Mouse (Mus musculus) intestine, embryonic 16.5 days (tissue): ENCODE measurements at regions not wholly inside any gene's neighbourhood (a gene's known extent, or its start where the extent isn't known, plus 50 kb on each side); places are given as distances from the start of the nearest gene placed in this dataset.

Source experiments
- ATAC-seq: fragments of 200-750 bp; cut with Nextera tagmentation; 2 replicates; pipeline ENCODE4 v1.8.0; 2017; ENCODE audit warnings: moderate TSS enrichment, moderate library complexity
- H3K27ac ChIP-seq: fragments of 300-500 bp; sonication (generic); 2 replicates; pipeline ENCODE4 v1.5.1; 2014; ENCODE audit warnings: mild to moderate bottlenecking, low read length
- H3K27me3 ChIP-seq: fragments of 300-500 bp; sonication (generic); replicated peaks from 2 replicates; pipeline ENCODE4 v1.6.1; 2014; ENCODE audit warnings: low read length, control low read depth, mixed read lengths; ENCODE audit not compliant: control insufficient read depth, insufficient read depth
- H3K36me3 ChIP-seq: fragments of 300-500 bp; sonication (generic); 2 replicates; pipeline ENCODE4 v1.6.1; 2014; ENCODE audit warnings: low read length, control low read depth; ENCODE audit not compliant: control insufficient read depth, insufficient read depth
- H3K4me1 ChIP-seq: fragments of 300-500 bp; sonication (generic); 2 replicates; pipeline ENCODE4 v1.6.1; 2014; ENCODE audit warnings: low read length, control low read depth, mixed read lengths; ENCODE audit not compliant: control insufficient read depth, insufficient read depth
- H3K4me2 ChIP-seq: fragments of 300-500 bp; sonication (generic); 2 replicates; pipeline ENCODE4 v1.6.1; 2014; ENCODE audit warnings: low read depth, low read length, control low read depth
- H3K4me3 ChIP-seq: fragments of 300-500 bp; sonication (generic); 2 replicates; pipeline ENCODE4 v1.5.1; 2014; ENCODE audit warnings: mild to moderate bottlenecking, low read length
- H3K9ac ChIP-seq: fragments of 300-500 bp; sonication (generic); 2 replicates; pipeline ENCODE4 v1.6.1; 2014; ENCODE audit warnings: low read depth, low read length
- H3K9me3 ChIP-seq: fragments of 300-500 bp; sonication (generic); 2 replicates; pipeline ENCODE4 v1.6.1; 2016; ENCODE audit warnings: low read length, control low read depth; ENCODE audit not compliant: control insufficient read depth
- WGBS: fragments of 180-500 bp; shearing (Covaris S2); extraction: QIAGEN DNeasy Blood & Tissue Kit; methylation state at CpG from one replicate; pipeline ENCODE4 v1.1.7; 2014; 5-methylcytosine and 5-hydroxymethylcytosine counted together

DNA sequence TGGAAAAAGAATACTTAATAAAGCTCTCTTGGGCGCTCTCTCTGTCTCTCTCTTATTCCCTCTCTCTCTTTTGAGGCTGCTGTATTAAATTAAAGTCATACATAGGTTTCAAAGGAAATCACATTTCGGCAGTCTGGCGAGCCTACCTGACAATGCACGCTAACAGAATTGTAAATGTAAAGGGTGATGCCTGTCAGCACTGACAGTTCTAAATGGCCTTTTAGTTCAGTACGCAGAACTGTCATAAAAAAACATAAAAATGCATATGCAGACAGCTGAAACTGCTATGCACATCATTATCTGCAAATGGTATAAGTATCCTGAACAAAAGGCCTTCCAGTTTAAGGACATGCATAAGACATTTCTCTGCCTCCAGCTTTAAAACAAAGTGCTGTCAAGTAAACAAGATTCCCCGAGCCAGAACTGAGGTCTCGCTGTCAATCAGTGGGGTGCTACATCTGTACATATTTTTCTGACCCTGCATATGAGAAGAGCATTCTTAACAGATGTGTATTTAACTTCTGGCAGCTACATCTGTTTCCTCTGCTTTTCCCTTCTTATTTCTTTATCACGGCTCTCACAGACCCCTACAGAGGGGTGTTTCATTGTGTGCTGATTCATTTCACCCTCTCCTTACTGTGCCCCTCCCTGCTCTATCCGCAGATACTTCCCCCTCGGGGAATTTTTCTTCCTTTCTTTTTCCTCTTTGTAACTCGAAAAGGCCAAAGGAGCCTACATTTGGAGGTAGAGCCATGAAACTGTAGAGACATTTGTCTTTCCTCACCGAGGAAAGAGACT, 574.5 kb downstream of the Ebf1 start:
- 55% methylated on average over 12 of the region's 12 CpGs for WGBS
- ATAC-seq = no peak
- H3K4me3 ChIP-seq = no peak overlapping the region
- H3K9me3 ChIP-seq = no peaks in the 10 kb centered on the region
- H3K27ac ChIP-seq = no peak overlapping the region
- no peak overlapping the region for H3K9ac ChIP-seq
- no peaks in the 10 kb centered on the region for H3K27me3 ChIP-seq
- no peak overlapping the region for H3K4me2 ChIP-seq
- no peaks in the 10 kb centered on the region for H3K36me3 ChIP-seq
- no peaks in the 10 kb centered on the region for H3K4me1 ChIP-seq

DNA sequence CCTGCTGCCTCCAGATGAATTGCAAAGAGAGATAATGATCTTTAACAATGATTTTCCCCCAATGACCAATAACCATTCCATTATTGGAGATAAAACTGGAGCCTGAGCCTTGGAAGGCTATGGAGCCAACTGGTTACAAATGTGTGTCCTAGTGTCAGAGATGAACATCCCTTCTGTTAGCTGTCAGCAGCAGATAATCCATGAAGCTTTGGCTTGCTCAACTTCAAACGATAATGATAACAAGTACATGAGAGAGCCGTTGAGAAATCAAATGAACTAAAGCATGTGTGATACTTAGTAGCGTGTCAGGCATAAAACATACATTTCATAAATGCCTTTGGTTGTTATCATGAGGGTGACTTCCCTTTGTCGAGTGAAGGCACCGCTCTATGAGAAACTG, 576.2 kb downstream of the Ebf1 start:
- no peaks in the 10 kb centered on the region for H3K27me3 ChIP-seq
- H3K9me3 ChIP-seq = no peaks in the 10 kb centered on the region
- H3K4me2 ChIP-seq = no peak overlapping the region
- no peak overlapping the region for H3K27ac ChIP-seq
- no peaks in the 10 kb centered on the region for H3K36me3 ChIP-seq
- H3K4me1 ChIP-seq = no peaks in the 10 kb centered on the region
- no peak overlapping the region for H3K9ac ChIP-seq
- 86% methylated on average over 5 of the region's 5 CpGs for WGBS
- ATAC-seq = no peak
- H3K4me3 ChIP-seq = no peak overlapping the region

DNA sequence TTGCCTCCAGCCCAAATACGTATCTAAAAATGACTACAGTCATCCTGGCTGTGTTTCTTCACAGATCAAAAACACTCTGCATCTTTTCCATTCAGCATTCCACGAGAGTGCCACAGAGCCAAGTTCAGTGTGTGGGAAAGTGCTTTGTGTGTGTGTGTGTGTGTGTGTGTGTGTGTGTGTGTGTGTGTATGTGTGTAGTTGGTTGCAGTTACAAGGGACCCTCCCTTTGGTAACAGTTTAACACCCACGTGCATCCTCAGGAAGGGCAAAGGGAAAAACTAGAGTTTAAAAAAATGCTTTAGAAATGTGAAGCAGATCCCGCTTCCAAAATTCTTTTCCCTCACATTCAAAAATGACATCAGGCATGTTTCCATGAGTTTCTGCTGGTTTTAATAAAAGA, 582.4 kb downstream of the Ebf1 start:
- H3K4me2 ChIP-seq = no peak overlapping the region
- no peaks in the 10 kb centered on the region for H3K4me1 ChIP-seq
- H3K9ac ChIP-seq = no peak overlapping the region
- 63% methylated on average over 4 of the region's 4 CpGs for WGBS
- ATAC-seq = no peak
- no peak overlapping the region for H3K4me3 ChIP-seq
- no peaks in the 10 kb centered on the region for H3K9me3 ChIP-seq
- H3K27me3 ChIP-seq = no peaks in the 10 kb centered on the region
- H3K36me3 ChIP-seq = no peaks in the 10 kb centered on the region
- no peak overlapping the region for H3K27ac ChIP-seq

DNA sequence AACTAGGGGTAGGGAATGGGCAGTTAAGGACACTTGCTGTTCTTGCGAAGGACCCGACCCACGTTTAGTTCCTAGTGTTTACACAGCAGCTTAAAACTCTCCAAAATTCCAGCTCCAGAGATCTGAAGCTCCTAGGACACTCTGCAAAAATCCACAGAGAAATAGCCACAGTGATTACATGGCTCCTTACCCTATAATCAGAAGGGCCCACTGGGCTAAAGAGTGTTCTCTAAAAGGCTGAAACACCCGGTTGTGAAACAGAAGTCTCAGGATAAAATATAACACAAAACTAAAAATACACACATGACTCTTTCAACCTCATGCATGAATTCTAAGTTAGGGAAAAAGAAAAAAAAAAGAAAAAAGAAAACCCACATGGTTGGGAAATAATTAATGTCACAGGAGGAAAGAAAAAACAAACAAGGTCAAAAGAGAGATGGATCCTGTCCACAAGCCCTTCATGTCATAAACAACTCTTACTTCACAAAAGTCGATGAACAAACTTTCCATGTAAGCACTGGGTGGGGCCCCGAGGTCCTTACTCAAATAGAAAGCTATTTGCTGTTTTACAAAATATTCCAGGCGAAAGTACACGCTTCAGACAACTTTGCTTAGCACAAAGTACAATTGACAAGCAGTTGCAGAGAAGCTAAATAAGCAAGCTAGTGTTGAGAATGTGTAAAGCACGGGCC, 583.7 kb downstream of the Ebf1 start:
- no peaks in the 10 kb centered on the region for H3K9me3 ChIP-seq
- H3K4me2 ChIP-seq = no peak overlapping the region
- H3K36me3 ChIP-seq = no peaks in the 10 kb centered on the region
- no peak for ATAC-seq
- WGBS = 58% methylated on average over 9 of the region's 9 CpGs
- no peaks in the 10 kb centered on the region for H3K27me3 ChIP-seq
- H3K9ac ChIP-seq = no peak overlapping the region
- H3K4me3 ChIP-seq = no peak overlapping the region
- H3K4me1 ChIP-seq = no peaks in the 10 kb centered on the region
- H3K27ac ChIP-seq = no peak overlapping the region

DNA sequence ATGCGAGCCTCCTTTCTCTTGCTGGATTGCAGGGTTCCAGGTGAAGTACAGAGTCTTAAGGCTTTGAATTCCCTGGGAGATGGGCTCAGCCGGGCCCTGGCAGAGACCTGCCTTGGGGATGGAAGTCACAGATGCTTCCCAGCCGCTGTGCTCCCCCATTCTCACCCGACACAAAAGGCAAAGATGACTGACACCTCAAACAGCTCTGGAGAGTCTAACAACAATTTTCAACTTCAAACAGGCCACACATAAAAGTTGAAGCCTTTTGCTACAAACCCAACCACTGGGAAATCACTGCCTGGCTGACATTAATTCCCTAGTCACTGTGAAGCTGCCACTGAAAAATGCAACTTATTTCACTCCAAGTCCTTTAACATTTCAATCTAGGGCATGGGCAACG, 586.3 kb downstream of the Ebf1 start:
- no peaks in the 10 kb centered on the region for H3K27me3 ChIP-seq

DNA sequence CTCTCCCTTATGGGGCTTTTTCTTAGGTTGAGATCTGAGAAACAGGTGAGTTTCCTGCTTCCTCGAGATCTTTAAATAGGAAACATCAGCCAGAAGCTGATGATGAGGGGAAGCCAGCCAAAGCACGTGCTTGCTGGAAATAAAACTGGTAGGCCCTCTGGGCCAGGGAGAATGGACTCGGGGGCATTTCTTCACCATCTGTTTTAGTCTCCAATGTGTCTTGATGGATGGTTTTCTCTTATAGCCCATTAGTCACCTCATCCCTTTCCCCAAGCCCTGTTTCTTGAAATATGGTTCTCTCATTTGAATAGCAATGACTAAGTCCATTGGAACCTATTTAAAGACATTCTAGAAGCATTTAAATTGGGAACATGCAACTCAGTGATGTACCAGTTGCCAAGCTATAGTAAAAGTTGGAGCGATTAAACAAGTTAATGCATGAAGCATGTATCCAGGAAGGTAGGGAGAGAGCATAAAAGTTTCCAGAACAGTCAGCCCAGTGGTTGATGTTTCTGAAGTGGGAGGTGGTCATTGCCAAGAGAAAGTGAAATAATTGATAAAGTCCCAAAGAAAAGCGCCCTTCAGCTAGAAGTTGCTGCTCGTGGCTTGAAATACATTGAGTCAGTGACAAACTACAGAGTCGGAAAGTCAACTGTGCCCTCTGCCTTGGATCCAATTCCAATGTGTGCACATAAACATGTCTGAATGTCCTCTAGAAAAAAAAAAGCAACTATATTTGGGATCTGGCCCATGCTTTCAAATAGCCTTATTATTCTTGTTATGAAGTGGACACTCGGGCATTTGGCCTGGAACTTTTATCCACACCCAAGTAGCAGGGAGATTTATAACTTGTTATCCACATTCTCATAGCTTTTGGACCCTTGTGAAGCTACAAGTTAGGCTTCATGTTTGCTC, 589.8 kb downstream of the Ebf1 start:
- H3K27me3 ChIP-seq = no peaks in the 10 kb centered on the region
- no peak overlapping the region for H3K27ac ChIP-seq
- H3K9me3 ChIP-seq = no peaks in the 10 kb centered on the region
- no peak overlapping the region for H3K4me3 ChIP-seq
- WGBS = 71% methylated on average over 8 of the region's 8 CpGs
- H3K4me1 ChIP-seq = no peaks in the 10 kb centered on the region
- no peak overlapping the region for H3K4me2 ChIP-seq
- H3K9ac ChIP-seq = no peak overlapping the region
- ATAC-seq = no peak
- no peaks in the 10 kb centered on the region for H3K36me3 ChIP-seq

More for the DNA sequence above, 586.3 kb downstream of the Ebf1 start:
- no peak overlapping the region for H3K4me3 ChIP-seq
- H3K4me1 ChIP-seq = no peaks in the 10 kb centered on the region
- no peak overlapping the region for H3K27ac ChIP-seq
- H3K4me2 ChIP-seq = no peak overlapping the region
- WGBS = 78% methylated on average over 5 of the region's 5 CpGs
- H3K9ac ChIP-seq = no peak overlapping the region
- no peaks in the 10 kb centered on the region for H3K9me3 ChIP-seq
- ATAC-seq = no peak
- H3K36me3 ChIP-seq = no peaks in the 10 kb centered on the region

DNA sequence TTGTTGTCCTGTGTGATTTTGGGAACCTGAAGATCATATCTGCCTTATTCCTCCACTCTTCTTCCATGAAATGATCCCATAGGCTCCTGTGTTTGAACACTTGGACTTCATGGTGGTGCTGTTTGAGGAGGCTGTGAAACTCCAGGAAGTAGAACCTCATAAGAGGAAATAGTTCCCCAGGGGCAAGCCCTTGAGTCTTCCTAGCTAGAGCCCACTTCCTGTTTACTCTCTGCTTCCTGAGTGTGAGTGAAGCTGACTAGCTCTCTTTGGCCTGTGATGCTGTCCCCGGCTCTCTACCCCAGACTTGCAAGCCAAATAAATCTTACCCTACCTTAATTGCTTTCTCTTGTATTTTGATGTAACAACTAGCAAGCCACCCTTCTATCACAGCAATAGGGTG, 597.0 kb downstream of the Ebf1 start:
- no peak overlapping the region for H3K9ac ChIP-seq
- no peaks in the 10 kb centered on the region for H3K4me1 ChIP-seq
- H3K9me3 ChIP-seq = no peaks in the 10 kb centered on the region
- 42% methylated on average over 1 of the region's 1 CpGs for WGBS
- H3K4me3 ChIP-seq = no peak overlapping the region
- H3K36me3 ChIP-seq = no peaks in the 10 kb centered on the region
- no peak overlapping the region for H3K4me2 ChIP-seq
- no peak overlapping the region for H3K27ac ChIP-seq
- no peak for ATAC-seq
- H3K27me3 ChIP-seq = no peaks in the 10 kb centered on the region

DNA sequence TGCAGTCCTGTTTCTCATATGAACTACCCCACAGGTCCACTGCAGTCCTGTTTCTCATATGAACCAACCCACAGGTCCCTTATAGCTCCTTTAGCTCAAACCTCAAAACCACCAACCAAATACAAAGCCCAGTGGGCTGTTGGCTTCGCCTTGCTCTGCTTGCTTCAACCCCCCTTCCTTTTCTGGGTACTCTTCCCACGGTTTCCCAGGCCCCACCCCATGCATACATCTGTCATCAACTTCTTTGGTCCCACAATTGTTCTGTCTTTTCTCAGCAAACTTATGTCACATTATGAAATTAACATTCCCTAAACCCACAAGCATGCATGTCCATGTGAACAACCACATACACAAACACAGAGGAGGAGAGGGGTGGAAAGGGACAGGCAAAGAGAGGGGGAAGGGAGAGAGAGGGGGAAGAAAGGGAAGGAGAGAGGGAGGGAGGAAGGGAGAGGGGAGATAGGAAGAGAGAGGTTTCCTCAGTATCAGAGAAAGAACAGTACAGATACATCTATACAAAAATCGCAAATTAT, 599.9 kb downstream of the Ebf1 start:
- no peak overlapping the region for H3K4me3 ChIP-seq
- 60% methylated on average over 3 of the region's 3 CpGs for WGBS
- ATAC-seq = no peak
- no peaks in the 10 kb centered on the region for H3K36me3 ChIP-seq
- H3K4me1 ChIP-seq = no peaks in the 10 kb centered on the region
- H3K4me2 ChIP-seq = no peak overlapping the region
- H3K9ac ChIP-seq = no peak overlapping the region
- H3K27me3 ChIP-seq = no peaks in the 10 kb centered on the region
- no peaks in the 10 kb centered on the region for H3K9me3 ChIP-seq
- H3K27ac ChIP-seq = no peak overlapping the region

DNA sequence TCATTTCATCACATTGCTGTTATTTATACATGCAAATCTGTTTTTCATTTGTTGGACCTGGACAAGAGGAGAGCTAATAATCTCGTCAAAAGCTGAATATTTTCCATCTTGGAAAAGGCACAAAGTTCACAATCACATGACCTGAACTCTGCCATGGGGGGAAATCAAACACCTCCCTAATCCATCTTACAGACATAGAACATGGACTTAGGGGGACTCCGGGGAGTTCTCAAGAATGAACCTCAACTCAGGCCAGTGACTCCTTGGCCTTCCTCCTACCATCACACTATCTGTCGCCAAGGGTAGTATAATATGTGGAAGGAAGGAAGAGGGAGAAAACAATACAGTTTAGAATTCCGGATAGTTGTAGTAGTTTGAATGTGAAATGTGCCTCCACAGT, 602.1 kb downstream of the Ebf1 start:
- Histone ChIP-seq H3K4me1 (no peaks in the 10 kb centered on the region), H3K9ac (no peak overlapping the region), H3K36me3 (no peaks in the 10 kb centered on the region), H3K9me3 (no peaks in the 10 kb centered on the region), H3K4me2 (no peak overlapping the region), H3K27ac (no peak overlapping the region), H3K27me3 (no peaks in the 10 kb centered on the region), H3K4me3 (no peak overlapping the region)
- WGBS = 85% methylated on average over 4 of the region's 4 CpGs
- ATAC-seq = no peak
